Mouse (Mus musculus): Measurements from ENCODE around the gene Lrrc29.

Gene Lrrc29

DNA sequence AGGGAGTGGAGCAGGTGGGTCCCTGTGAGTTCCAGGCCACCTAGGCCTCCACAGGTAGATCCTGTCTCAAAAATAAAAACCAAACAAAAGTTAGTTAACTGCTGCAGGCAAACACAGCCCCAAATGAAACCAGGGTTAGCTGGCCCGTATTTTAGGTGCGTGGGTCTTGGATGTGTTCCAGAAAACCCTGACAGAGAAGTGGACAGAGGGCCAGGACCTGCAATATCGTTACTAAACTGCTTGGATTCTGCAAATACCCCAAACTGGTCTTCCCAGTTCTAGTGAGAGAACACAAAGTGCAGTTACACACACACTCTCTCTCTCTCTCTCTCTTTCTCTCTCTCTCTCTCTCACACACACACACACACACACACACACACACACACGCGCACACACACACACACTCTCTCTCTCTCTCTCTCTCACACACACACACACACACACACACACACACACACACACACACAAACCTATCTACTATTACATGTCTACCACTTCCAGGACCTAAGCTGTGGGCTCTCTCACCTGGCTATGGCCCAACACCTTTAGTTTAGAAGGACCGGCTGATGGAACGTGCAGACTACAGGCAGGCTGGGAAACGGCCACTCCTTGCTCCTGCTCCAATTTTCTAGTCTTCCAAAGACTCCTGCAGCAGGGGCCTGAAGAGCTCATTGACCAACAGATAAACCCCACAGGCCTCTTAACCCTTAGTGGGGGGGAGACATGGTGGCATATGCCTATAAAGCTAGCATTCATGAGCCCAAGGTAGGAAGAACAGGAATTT is 17.9 kb upstream of the Lrrc29 start:
- DNase-seq (ENCODE audit: low spot score) = no peak

DNA sequence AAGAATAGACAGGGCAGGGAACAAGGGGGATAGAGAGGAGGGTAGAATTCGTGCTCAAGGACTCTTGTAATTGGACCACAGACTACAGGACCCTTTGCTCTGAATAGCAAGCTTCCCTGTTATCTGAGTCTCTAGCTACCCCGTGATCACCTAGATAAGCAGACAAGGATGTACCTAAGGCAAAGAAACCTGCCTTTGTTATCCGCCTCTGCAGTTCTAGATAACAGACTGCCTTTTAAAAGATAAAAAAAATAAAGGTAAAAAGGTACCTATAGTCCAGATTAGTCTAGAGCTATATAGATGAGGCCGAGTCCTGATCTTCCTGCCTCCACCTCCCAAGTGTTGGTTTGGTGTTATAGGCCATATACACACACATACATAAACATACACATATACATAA is 16.7 kb upstream of the Lrrc29 start:
- DNase-seq (ENCODE audit: low spot score) = no peak

DNA sequence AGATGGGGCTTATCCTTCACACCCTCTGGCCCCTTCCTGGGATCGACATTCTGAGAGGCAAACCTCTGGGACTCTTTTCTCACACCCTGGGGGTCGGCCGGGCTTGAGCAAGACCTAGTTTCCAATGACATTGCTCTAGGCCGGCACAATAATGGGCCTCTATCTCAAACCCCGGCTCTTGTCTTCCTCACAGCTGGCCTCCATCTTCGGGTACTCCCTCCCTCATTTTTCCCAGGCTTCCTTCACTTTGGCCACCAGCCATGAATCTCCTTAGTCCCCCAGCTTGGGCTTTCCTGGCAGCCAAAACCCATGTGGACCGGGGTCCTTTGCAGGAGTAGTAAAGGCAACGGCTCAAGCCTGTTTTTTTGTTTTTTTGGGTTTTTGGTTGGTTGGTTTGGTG is 15.3 kb upstream of the Lrrc29 start:
- no peak for DNase-seq (ENCODE audit: low spot score)

GRCm38 (mm10) chr8:105339886-105340635 is 14.0 kb upstream of the Lrrc29 start:
- no peak for DNase-seq (ENCODE audit: low spot score)

- DNase-seq (ENCODE audit: low spot score) = no peak
These were observed 12.9 kb upstream of the Lrrc29 start for GRCm38 (mm10) chr8:105338992-105339391.

GRCm38 (mm10) chr8:105336373-105337130 is 10.5 kb upstream of the Lrrc29 start:
- DNase-seq (ENCODE audit: low spot score) = no peak

DNA sequence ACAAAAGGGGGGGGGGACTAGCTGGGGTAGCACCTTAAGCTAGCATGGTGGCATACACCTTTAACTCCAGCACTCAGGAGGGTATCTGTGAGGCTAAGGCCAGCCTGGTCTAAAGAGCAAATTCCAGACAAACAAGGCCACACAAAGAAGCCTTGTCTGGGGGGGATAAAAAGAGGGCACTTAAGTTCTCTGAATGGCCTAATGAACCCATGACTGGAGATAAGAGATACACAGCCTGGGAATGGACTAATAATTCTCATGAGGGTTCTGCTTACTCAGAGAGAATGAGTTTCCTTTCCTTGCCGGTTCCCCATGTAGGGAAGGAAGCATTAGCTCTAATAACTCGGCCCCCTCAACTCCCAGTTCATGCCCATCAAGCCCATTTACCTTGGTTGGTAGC is 6.4 kb upstream of the Lrrc29 start:
- DNase-seq (ENCODE audit: low spot score) = no peak

DNA sequence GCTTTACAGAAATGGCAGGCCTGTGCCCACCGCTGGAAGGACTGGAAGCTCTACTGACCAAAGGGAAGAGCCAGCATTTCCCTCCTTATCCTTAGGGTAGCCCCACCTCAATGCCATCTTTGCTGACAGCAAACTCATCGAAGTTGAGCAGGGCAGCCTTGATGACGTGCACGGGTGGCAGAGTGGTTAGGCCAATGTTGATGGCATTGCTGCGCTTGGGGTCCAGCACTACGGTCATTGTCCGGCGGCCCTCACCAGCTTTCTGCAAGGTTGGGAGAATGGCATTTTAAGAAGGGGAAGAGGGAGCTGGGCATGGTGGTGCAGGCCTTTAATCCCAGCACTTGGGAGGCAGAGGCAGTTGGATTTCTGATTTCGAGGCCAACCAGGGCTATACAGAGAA is 5.9 kb upstream of the Lrrc29 start:
- DNase-seq (ENCODE audit: low spot score) = no peak

GRCm38 (mm10) chr8:105331469-105331868 is 5.4 kb upstream of the Lrrc29 start:
- DNase-seq (ENCODE audit: low spot score) = no peak

GRCm38 (mm10) chr8:105330325-105330724 is 4.2 kb upstream of the Lrrc29 start:
- no peak for DNase-seq (ENCODE audit: low spot score)

GRCm38 (mm10) chr8:105326968-105327367 is 890 bp upstream of the Lrrc29 start:
- no peak for DNase-seq (ENCODE audit: low spot score)

DNA sequence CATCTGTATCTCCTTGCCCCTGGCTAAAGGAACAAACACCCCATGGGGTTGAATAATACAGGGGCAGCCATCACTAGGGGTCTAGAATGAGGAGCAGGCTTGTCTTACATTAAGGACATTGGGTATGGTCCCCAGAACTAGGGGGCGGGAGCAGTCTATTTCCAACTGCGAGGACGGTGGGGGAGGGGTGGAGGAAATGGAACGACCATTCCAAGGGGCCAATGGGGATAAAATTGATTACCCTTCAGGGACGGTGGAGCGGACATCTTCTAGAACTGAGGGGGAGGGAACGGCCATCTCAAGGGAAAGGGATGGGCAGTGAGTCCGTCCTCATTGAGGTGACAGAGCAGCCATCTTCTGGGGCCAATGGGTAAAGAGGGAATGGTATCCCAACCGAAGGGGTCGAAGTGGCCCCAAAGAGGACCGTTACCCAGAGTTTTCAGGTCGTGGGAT is 411 bp downstream of the Lrrc29 start:
- DNase-seq (ENCODE audit: low spot score) = no peak

- DNase-seq (ENCODE audit: low spot score) = no peak
These were observed 2.9 kb downstream of the Lrrc29 start for GRCm38 (mm10) chr8:105323183-105323582.

GRCm38 (mm10) chr8:105318662-105319190 is 7.4 kb downstream of the Lrrc29 start:
- DNase-seq (ENCODE audit: low spot score) = no peak

- DNase-seq (ENCODE audit: low spot score) = no peak
These were observed 8.1 kb downstream of the Lrrc29 start for GRCm38 (mm10) chr8:105317941-105318340.

- DNase-seq (ENCODE audit: low spot score) = no peak
These were observed 10.9 kb downstream of the Lrrc29 start for GRCm38 (mm10) chr8:105315073-105315769.

- DNase-seq (ENCODE audit: low spot score) = no peak
These were observed 12.3 kb downstream of the Lrrc29 start for GRCm38 (mm10) chr8:105313622-105314402.

DNA sequence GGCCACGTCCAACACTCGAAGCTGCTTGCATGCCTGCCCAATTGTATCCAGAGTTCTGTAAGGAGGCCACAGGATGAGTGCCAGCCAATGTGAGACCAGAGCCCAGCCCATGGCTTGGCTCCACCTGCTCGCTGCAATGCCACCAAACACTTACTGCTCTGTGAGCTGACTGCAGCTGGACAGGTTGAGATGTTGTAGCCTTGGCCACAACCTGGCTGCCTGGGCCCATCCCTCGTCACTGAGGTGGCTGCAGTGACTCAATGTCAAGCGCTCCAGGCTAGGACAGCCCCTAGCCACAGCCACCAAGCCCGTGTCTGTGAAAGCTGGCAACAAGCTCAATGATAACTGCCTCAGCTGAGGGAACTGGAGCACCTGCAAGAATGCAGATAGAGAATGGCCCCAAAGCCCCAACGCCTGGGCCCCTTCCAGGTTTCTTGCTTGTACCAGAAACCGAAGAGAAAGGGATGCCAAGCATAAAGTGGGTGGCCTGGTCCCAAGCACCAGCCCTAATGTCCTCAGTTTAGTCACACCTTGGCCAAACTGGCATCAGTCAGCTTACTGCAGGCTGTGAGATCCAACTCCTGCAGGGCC is 13.1 kb downstream of the Lrrc29 start:
- DNase-seq (ENCODE audit: low spot score) = no peak

- DNase-seq (ENCODE audit: low spot score) = no peak
These were observed 14.4 kb downstream of the Lrrc29 start for GRCm38 (mm10) chr8:105311718-105312117.

DNA sequence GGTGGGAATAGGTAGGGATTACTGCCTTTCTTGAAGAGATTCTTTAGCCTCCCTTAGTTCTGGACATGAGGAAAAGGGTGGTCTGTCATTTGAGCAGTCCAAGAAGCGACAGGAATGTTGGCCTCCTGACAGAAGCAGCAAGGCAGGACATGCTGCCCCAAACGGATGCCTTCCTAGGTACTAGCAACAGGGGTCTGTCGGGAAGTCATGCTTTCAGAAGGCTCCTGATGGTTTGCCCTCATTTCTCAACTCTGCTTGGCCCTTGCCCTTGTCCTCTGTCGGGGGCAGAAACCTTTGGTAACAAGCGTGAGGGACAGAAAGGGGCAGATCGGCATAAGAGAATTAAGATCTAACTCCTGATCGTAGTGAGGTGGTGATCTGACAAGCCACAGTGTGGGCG is 16.0 kb downstream of the Lrrc29 start:
- DNase-seq (ENCODE audit: low spot score) = no peak
